8 mouse cellular contexts compared by ENCODE assay signal in the genomic region with DNA sequence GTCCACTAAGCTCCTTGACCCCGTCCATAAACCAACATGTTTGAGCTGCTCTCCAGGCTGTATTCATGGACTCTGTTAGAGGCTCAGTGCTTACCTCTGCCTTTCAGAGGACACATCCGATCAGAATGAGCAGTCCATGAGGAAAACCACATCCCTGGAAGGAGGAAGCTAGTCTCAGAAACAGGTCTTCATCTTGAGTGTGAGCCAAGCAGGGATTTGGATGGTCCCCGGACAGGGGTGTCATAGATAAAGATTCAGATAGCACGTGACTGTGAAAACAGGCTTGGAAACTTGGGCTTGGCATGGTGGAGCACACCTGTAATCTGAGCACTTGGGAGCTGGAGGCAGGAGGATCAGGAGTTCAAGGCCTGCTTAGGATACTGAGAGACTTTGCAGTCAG. TPM values are rescaled to one million over a fixed set of nuclear protein-coding genes. Genes with fewer than 3 reads are reported as not detected.
DNase-seq lines count a peak whose midpoint lies in the region; ATAC-seq and TF ChIP-seq lines count a peak whose summit lies in the region.

No protein-coding gene starts in this region.

- TF ChIP-seq EP300 in ES-Bruce4 (IDR thresholded peaks at IDR 0.05; ENCODE audit: insufficient read depth, low read depth, low read length), result no peak

- H3K4me2 ChIP-seq in hindbrain, embryonic 12.5 days (replicated peaks), result peak overlapping the region; percentile 94
- peak overlapping the region; percentile 96 for H3K4me2 ChIP-seq in midbrain, embryonic 11.5 days

- peak overlapping the region; percentile 95 for H3K27ac ChIP-seq in heart, embryonic 10.5 days
- H3K27ac ChIP-seq in ES-Bruce4 (ENCODE audit: insufficient read depth, low read length), result peak overlapping the region; percentile 2
- no peak overlapping the region for H3K27ac ChIP-seq in hindbrain, embryonic 12.5 days
- H3K27ac ChIP-seq in midbrain, embryonic 11.5 days (ENCODE audit: low read depth, low read length), result no peak overlapping the region; the same call in 1 of the 2 replicates

- H3K4me3 ChIP-seq in heart, embryonic 10.5 days, result peak overlapping the region; percentile 70
- H3K4me3 ChIP-seq in ES-Bruce4 (ENCODE audit: low read depth, low read length), result peak overlapping the region; percentile 90
- H3K4me3 ChIP-seq in hindbrain, embryonic 12.5 days, result peak overlapping the region; percentile 59
- peak overlapping the region; percentile 53 for H3K4me3 ChIP-seq in midbrain, embryonic 11.5 days (ENCODE audit: low read depth, low read length)

- no peaks in the 10 kb centered on the region for H3K27me3 ChIP-seq in heart, embryonic 10.5 days (ENCODE audit: insufficient read depth, poor library complexity, severe bottlenecking)
- no peaks in the 10 kb centered on the region for H3K27me3 ChIP-seq in ES-Bruce4 (ENCODE audit: control insufficient read depth, insufficient read depth, low read length, poor library complexity, severe bottlenecking)
- no peaks in the 10 kb centered on the region for H3K27me3 ChIP-seq in hindbrain, embryonic 12.5 days
- no peaks in the 10 kb centered on the region for H3K27me3 ChIP-seq in midbrain, embryonic 11.5 days (ENCODE audit: control insufficient read depth, insufficient read depth, low read length)

- no peak for TF ChIP-seq CTCF in ES-Bruce4 (IDR thresholded peaks at IDR 0.05; ENCODE audit: low read depth, low read length)

- peak overlapping the region; percentile 54 for H3K9ac ChIP-seq in ES-Bruce4 (ENCODE audit: low read depth, poor library complexity, severe bottlenecking)
- H3K9ac ChIP-seq in hindbrain, embryonic 12.5 days, result peak overlapping the region; percentile 37; the same call in 1 of the 2 replicates
- peak overlapping the region; percentile 93 for H3K9ac ChIP-seq in midbrain, embryonic 11.5 days (ENCODE audit: low read length)

- WGBS in heart, embryonic 10.5 days, result 45% methylated on average over 4 of the region's 4 CpGs
- WGBS in hindbrain, embryonic 12.5 days, result 58% methylated on average over 4 of the region's 4 CpGs
- 49% methylated on average over 4 of the region's 4 CpGs for WGBS in midbrain, embryonic 11.5 days

- no peak for TF ChIP-seq POLR2A in ES-Bruce4 (IDR thresholded peaks at IDR 0.05; ENCODE audit: insufficient read depth, low read length)

- H3K9me3 ChIP-seq in heart, embryonic 10.5 days, result no peaks in the 10 kb centered on the region
- no peaks in the 10 kb centered on the region for H3K9me3 ChIP-seq in ES-Bruce4 (replicated peaks; ENCODE audit: control insufficient read depth, insufficient read depth, low read length, poor library complexity, severe bottlenecking)
- H3K9me3 ChIP-seq in hindbrain, embryonic 12.5 days (replicated peaks), result no peaks in the 10 kb centered on the region
- no peaks in the 10 kb centered on the region for H3K9me3 ChIP-seq in midbrain, embryonic 11.5 days (ENCODE audit: control insufficient read depth, low read length)

- H3K36me3 ChIP-seq in heart, embryonic 10.5 days, result no peaks in the 10 kb centered on the region
- H3K36me3 ChIP-seq in ES-Bruce4 (ENCODE audit: control insufficient read depth, insufficient read depth, low read length, poor library complexity, severe bottlenecking), result no peaks in the 10 kb centered on the region
- H3K36me3 ChIP-seq in hindbrain, embryonic 12.5 days, result no peaks in the 10 kb centered on the region
- H3K36me3 ChIP-seq in midbrain, embryonic 11.5 days (ENCODE audit: control insufficient read depth, insufficient read depth, low read length), result no peaks in the 10 kb centered on the region

- no peak for ATAC-seq in hindbrain, embryonic 12.5 days (ENCODE audit: low FRiP score)
- no peak for ATAC-seq in midbrain, embryonic 11.5 days (ENCODE audit: low FRiP score)

- DNase-seq in heart, embryonic 10.5 days (ENCODE audit: low spot score), result no peak
- no peak for DNase-seq in heart, postnatal 4 days
- peak; percentile 85 for DNase-seq in midbrain, embryonic 11.5 days (ENCODE audit: low spot score, missing footprints)
- no peak for DNase-seq in Muller cell, postnatal 12 days (ENCODE audit: inconsistent ontology term)
- no peak for DNase-seq in natural killer cell, adult 2 months (ENCODE audit: low spot score in 2 of 2)
- no peak for DNase-seq in adrenal gland, adult 8-10 months

- H3K4me1 ChIP-seq in heart, embryonic 10.5 days, result peaks cover 28% of the 10 kb centered on the region
- H3K4me1 ChIP-seq in ES-Bruce4 (ENCODE audit: control insufficient read depth, insufficient read depth, low read length), result no peaks in the 10 kb centered on the region
- H3K4me1 ChIP-seq in hindbrain, embryonic 12.5 days, result peaks cover 28% of the 10 kb centered on the region
- peaks cover 19% of the 10 kb centered on the region for H3K4me1 ChIP-seq in midbrain, embryonic 11.5 days (ENCODE audit: control insufficient read depth, insufficient read depth, low read length)

RNA-seq across cellular contexts. Expression of a gene that starts 9.7 kb away (rescaled TPM):
- polyA plus RNA-seq in heart, embryonic 10.5 days (2016; fragmentation: Nextera tagmentation; extraction: Ambion mirVana), result 11.0 and 12.0 TPM in 2 replicates
- 10 to 100 TPM; 46.1 to 47.7 TPM for total RNA-seq in heart, postnatal 4 days (2021)
- 37.2 and 38.4 TPM in 2 replicates for polyA plus RNA-seq in ES-Bruce4 (2011; ENCODE audit: insufficient read depth, insufficient read length, low read depth, missing spikeins)
- polyA plus RNA-seq in hindbrain, embryonic 12.5 days (2016; fragmentation: Nextera tagmentation; extraction: Ambion mirVana), result 24.9 and 25.7 TPM in 2 replicates
- 27.8 and 28.0 TPM in 2 replicates for polyA plus RNA-seq in midbrain, embryonic 11.5 days (2014; fragmentation: Nextera tagmentation; extraction: Ambion mirVana)
- total RNA-seq in adrenal gland, adult 8-10 months (2022), result 10 to 100 TPM; 32.9 to 44.0 (median 37.1) TPM

RNA-seq across cellular contexts. Expression of a gene that starts 31.5 kb away (rescaled TPM):
- 9.0 and 11.8 TPM in 2 replicates for polyA plus RNA-seq in heart, embryonic 10.5 days (2016; fragmentation: Nextera tagmentation; extraction: Ambion mirVana)
- total RNA-seq in heart, postnatal 4 days (2021), result 1 to 10 TPM; 6.3 to 6.6 TPM
- polyA plus RNA-seq in ES-Bruce4 (2011; ENCODE audit: insufficient read depth, insufficient read length, low read depth, missing spikeins), result 26.3 and 26.8 TPM in 2 replicates
- 31.3 and 31.8 TPM in 2 replicates for polyA plus RNA-seq in hindbrain, embryonic 12.5 days (2016; fragmentation: Nextera tagmentation; extraction: Ambion mirVana)
- 35.3 and 36.9 TPM in 2 replicates for polyA plus RNA-seq in midbrain, embryonic 11.5 days (2014; fragmentation: Nextera tagmentation; extraction: Ambion mirVana)
- total RNA-seq in adrenal gland, adult 8-10 months (2022), result 1 to 10 TPM; 7.1 to 9.8 (median 7.9) TPM

RNA-seq across cellular contexts. Expression of a gene that starts 51.6 kb away (rescaled TPM):
- 2.2 and 2.9 TPM in 2 replicates for polyA plus RNA-seq in heart, embryonic 10.5 days (2016; fragmentation: Nextera tagmentation; extraction: Ambion mirVana)
- 10 to 100 TPM; 29.5 to 36.8 TPM for total RNA-seq in heart, postnatal 4 days (2021)
- polyA plus RNA-seq in ES-Bruce4 (2011; ENCODE audit: insufficient read depth, insufficient read length, low read depth, missing spikeins), result 0.39 and 0.49 TPM in 2 replicates
- polyA plus RNA-seq in hindbrain, embryonic 12.5 days (2016; fragmentation: Nextera tagmentation; extraction: Ambion mirVana), result 4.5 TPM in 2 replicates
- polyA plus RNA-seq in midbrain, embryonic 11.5 days (2014; fragmentation: Nextera tagmentation; extraction: Ambion mirVana), result 2.8 and 3.2 TPM in 2 replicates
- total RNA-seq in adrenal gland, adult 8-10 months (2022), result 1 to 10 TPM; 1.8 to 8.8 (median 2.2) TPM

Comparison
In these comparisons a context has a peak if more than half of its experiments do, and no peak if none do; other contexts are left out.
1. H3K27ac ChIP-seq: peak in heart, embryonic 10.5 days (single experiment) and ES-Bruce4 (single experiment); none in hindbrain, embryonic 12.5 days (single experiment) and midbrain, embryonic 11.5 days (single experiment).
2. H3K9ac ChIP-seq: peak in every context shown above with its lines; median percentile 93 in midbrain, embryonic 11.5 days; 54 in ES-Bruce4; 37 in hindbrain, embryonic 12.5 days.
3. Peak in every context shown above with its lines, with median percentiles within 50 percentile points of each other: H3K4me3 ChIP-seq.